Mouse (Mus musculus) heart, embryonic 13.5 days (tissue): ENCODE results near the gene Gab2. TPM values are rescaled to one million over a fixed set of nuclear protein-coding genes. Genes with fewer than 3 reads are reported as not detected.

Experiments used
- ATAC-seq: fragments of 200-750 bp; cut with Nextera tagmentation; 2 replicates; pipeline ENCODE4 v1.8.0; 2017; ENCODE audit warnings: moderate TSS enrichment; ENCODE audit not compliant: insufficient number of reproducible peaks, low FRiP score, low TSS enrichment; ENCODE audit errors: extremely low read depth
- H3K27ac ChIP-seq: fragments of 300-500 bp; sonication (generic); replicated peaks from 2 replicates; pipeline ENCODE4 v1.5.1; 2015; ENCODE audit warnings: moderate library complexity, mild to moderate bottlenecking, inconsistent platforms
- H3K27me3 ChIP-seq: fragments of 300-500 bp; sonication (generic); replicated peaks from 2 replicates; pipeline ENCODE4 v1.6.1; 2015; ENCODE audit warnings: mild to moderate bottlenecking, inconsistent platforms
- H3K36me3 ChIP-seq: fragments of 300-500 bp; sonication (generic); 2 replicates; pipeline ENCODE4 v1.6.1; 2015; ENCODE audit warnings: mild to moderate bottlenecking, inconsistent platforms
- H3K4me1 ChIP-seq: fragments of 300-500 bp; sonication (generic); 2 replicates; pipeline ENCODE4 v1.6.1; 2015; ENCODE audit warnings: inconsistent platforms
- H3K4me2 ChIP-seq: fragments of 300-500 bp; sonication (generic); 2 replicates; pipeline ENCODE4 v1.6.1; 2015; ENCODE audit warnings: inconsistent platforms, mild to moderate bottlenecking, moderate library complexity
- H3K4me3 ChIP-seq: fragments of 300-500 bp; sonication (generic); 2 replicates; pipeline ENCODE4 v1.5.1; 2015; ENCODE audit warnings: moderate library complexity, mild to moderate bottlenecking, inconsistent platforms
- H3K9ac ChIP-seq: fragments of 300-500 bp; sonication (generic); 2 replicates; pipeline ENCODE4 v1.6.1; 2015; ENCODE audit warnings: inconsistent platforms, mild to moderate bottlenecking, moderate library complexity
- H3K9me3 ChIP-seq: fragments of 300-500 bp; sonication (generic); 2 replicates; pipeline ENCODE4 v1.6.1; 2016; ENCODE audit warnings: inconsistent platforms
- WGBS: fragments of 180-500 bp; shearing (Covaris S2); methylation state at CpG from one replicate; pipeline ENCODE4 v1.1.7; 2015; ENCODE audit warnings: mixed read lengths; 5-methylcytosine and 5-hydroxymethylcytosine counted together
- polyA plus RNA-seq: library from polyadenylated mRNA; unstranded; fragments of >200 nt; fragmentation: Nextera tagmentation; extraction: Ambion mirVana; gene quantifications from 2 replicates; pipeline ENCODE4 v1.2.1, GENCODE M21; 2015

Gab2 gene
- polyA plus RNA-seq, 1 experiment from 2014 or later = 7.1 TPM

GRCm38 (mm10) chr7:97270367-97270766 lies 189.0 kb downstream of the Gab2 start:
- peaks cover 17% of the 10 kb centered on the region for H3K4me1 ChIP-seq
- peak overlapping the region; percentile 21 for H3K27ac ChIP-seq
- ATAC-seq = no peak; the same call in 1 of the 2 replicates
- H3K36me3 ChIP-seq = peaks cover 25% of the 10 kb centered on the region
- no peaks in the 10 kb centered on the region for H3K27me3 ChIP-seq
- H3K4me2 ChIP-seq = no peak overlapping the region
- no peak overlapping the region for H3K4me3 ChIP-seq
- H3K9ac ChIP-seq = no peak overlapping the region
- H3K9me3 ChIP-seq = peaks cover 3% of the 10 kb centered on the region; the same call in 1 of the 2 replicates

- no peak overlapping the region for H3K4me2 ChIP-seq
- peaks cover 25% of the 10 kb centered on the region for H3K36me3 ChIP-seq
- no peak overlapping the region for H3K9ac ChIP-seq
- WGBS = 85% methylated on average over 1 of the region's 1 CpGs
- H3K27me3 ChIP-seq = no peaks in the 10 kb centered on the region
- no peak overlapping the region for H3K4me3 ChIP-seq
- peaks cover 3% of the 10 kb centered on the region; the same call in 1 of the 2 replicates for H3K9me3 ChIP-seq
- no peak overlapping the region for H3K27ac ChIP-seq
- H3K4me1 ChIP-seq = peaks cover 17% of the 10 kb centered on the region
- no peak for ATAC-seq
Measured at GRCm38 (mm10) chr7:97271068-97271467, 189.7 kb downstream of the Gab2 start.

GRCm38 (mm10) chr7:97296986-97297385 lies 215.6 kb downstream of the Gab2 start:
- Histone ChIP-seq H3K36me3 (peaks cover 29% of the 10 kb centered on the region), H3K4me2 (no peak overlapping the region), H3K4me3 (no peak overlapping the region), H3K9me3 (no peaks in the 10 kb centered on the region), H3K9ac (no peak overlapping the region), H3K27ac (no peak overlapping the region), H3K4me1 (peaks cover 13% of the 10 kb centered on the region; the same call in 1 of the 2 replicates), H3K27me3 (no peaks in the 10 kb centered on the region)
- no peak for ATAC-seq
- 36% methylated on average over 2 of the region's 2 CpGs for WGBS

GRCm38 (mm10) chr7:97297466-97297865 lies 216.1 kb downstream of the Gab2 start:
- Histone ChIP-seq H3K4me1 (peaks cover 13% of the 10 kb centered on the region; the same call in 1 of the 2 replicates), H3K9me3 (no peaks in the 10 kb centered on the region), H3K4me3 (no peak overlapping the region), H3K36me3 (peaks cover 34% of the 10 kb centered on the region), H3K27ac (no peak overlapping the region), H3K4me2 (no peak overlapping the region), H3K9ac (no peak overlapping the region), H3K27me3 (no peaks in the 10 kb centered on the region)
- WGBS = 1% methylated on average over 2 of the region's 2 CpGs
- no peak for ATAC-seq

GRCm38 (mm10) chr7:97298279-97298678 lies 216.9 kb downstream of the Gab2 start:
- peaks cover 13% of the 10 kb centered on the region; the same call in 1 of the 2 replicates for H3K4me1 ChIP-seq
- no peak overlapping the region for H3K4me3 ChIP-seq
- no peak for ATAC-seq
- H3K4me2 ChIP-seq = no peak overlapping the region
- H3K27me3 ChIP-seq = no peaks in the 10 kb centered on the region
- no peak overlapping the region for H3K9ac ChIP-seq
- H3K9me3 ChIP-seq = no peaks in the 10 kb centered on the region
- peaks cover 42% of the 10 kb centered on the region for H3K36me3 ChIP-seq
- WGBS = 80% methylated on average over 2 of the region's 2 CpGs
- no peak overlapping the region for H3K27ac ChIP-seq

GRCm38 (mm10) chr7:97298943-97299342 lies 217.6 kb downstream of the Gab2 start:
- Histone ChIP-seq H3K4me2 (no peak overlapping the region), H3K36me3 (peaks cover 49% of the 10 kb centered on the region), H3K9ac (no peak overlapping the region), H3K4me3 (no peak overlapping the region), H3K4me1 (peaks cover 13% of the 10 kb centered on the region; the same call in 1 of the 2 replicates), H3K27ac (no peak overlapping the region), H3K9me3 (no peaks in the 10 kb centered on the region), H3K27me3 (no peaks in the 10 kb centered on the region)
- ATAC-seq = no peak
- 80% methylated on average over 6 of the region's 6 CpGs for WGBS

- Histone ChIP-seq H3K36me3 (peaks cover 68% of the 10 kb centered on the region), H3K4me2 (no peak overlapping the region), H3K9ac (no peak overlapping the region), H3K4me1 (peaks cover 13% of the 10 kb centered on the region; the same call in 1 of the 2 replicates), H3K4me3 (no peak overlapping the region), H3K9me3 (no peaks in the 10 kb centered on the region), H3K27me3 (no peaks in the 10 kb centered on the region), H3K27ac (no peak overlapping the region)
- WGBS = 73% methylated on average over 2 of the region's 2 CpGs
- ATAC-seq = no peak
Measured at GRCm38 (mm10) chr7:97300914-97301313, 219.5 kb downstream of the Gab2 start.

GRCm38 (mm10) chr7:97301321-97301720 lies 219.9 kb downstream of the Gab2 start:
- no peak for ATAC-seq
- Histone ChIP-seq H3K36me3 (peaks cover 73% of the 10 kb centered on the region), H3K9ac (no peak overlapping the region), H3K4me1 (peaks cover 13% of the 10 kb centered on the region; the same call in 1 of the 2 replicates), H3K4me3 (no peak overlapping the region), H3K4me2 (no peak overlapping the region), H3K27me3 (no peaks in the 10 kb centered on the region), H3K9me3 (no peaks in the 10 kb centered on the region), H3K27ac (no peak overlapping the region)
- WGBS = 82% methylated on average over 8 of the region's 8 CpGs

- peaks cover 13% of the 10 kb centered on the region; the same call in 1 of the 2 replicates for H3K4me1 ChIP-seq
- H3K27me3 ChIP-seq = no peaks in the 10 kb centered on the region
- 70% methylated on average over 4 of the region's 4 CpGs for WGBS
- ATAC-seq = no peak
- no peak overlapping the region for H3K9ac ChIP-seq
- H3K9me3 ChIP-seq = no peaks in the 10 kb centered on the region
- no peak overlapping the region for H3K4me3 ChIP-seq
- no peak overlapping the region for H3K4me2 ChIP-seq
- H3K36me3 ChIP-seq = peaks cover 82% of the 10 kb centered on the region
- H3K27ac ChIP-seq = no peak overlapping the region
Measured at GRCm38 (mm10) chr7:97302261-97302660, 220.9 kb downstream of the Gab2 start.

GRCm38 (mm10) chr7:97302876-97303275 lies 221.5 kb downstream of the Gab2 start:
- Histone ChIP-seq H3K4me1 (peaks cover 13% of the 10 kb centered on the region; the same call in 1 of the 2 replicates), H3K4me3 (no peak overlapping the region), H3K36me3 (peaks cover 88% of the 10 kb centered on the region), H3K9me3 (no peaks in the 10 kb centered on the region), H3K4me2 (no peak overlapping the region), H3K27ac (no peak overlapping the region), H3K9ac (no peak overlapping the region), H3K27me3 (no peaks in the 10 kb centered on the region)
- 66% methylated on average over 4 of the region's 4 CpGs for WGBS
- no peak for ATAC-seq

- Histone ChIP-seq H3K36me3 (peaks cover 95% of the 10 kb centered on the region), H3K9ac (no peak overlapping the region), H3K4me3 (no peak overlapping the region), H3K4me1 (peaks cover 13% of the 10 kb centered on the region; the same call in 1 of the 2 replicates), H3K9me3 (peaks cover 2% of the 10 kb centered on the region; the same call in 1 of the 2 replicates), H3K4me2 (no peak overlapping the region), H3K27ac (no peak overlapping the region), H3K27me3 (no peaks in the 10 kb centered on the region)
- ATAC-seq = no peak
- WGBS = 69% methylated on average over 2 of the region's 2 CpGs
Measured at GRCm38 (mm10) chr7:97303614-97304013, 222.2 kb downstream of the Gab2 start.

GRCm38 (mm10) chr7:97304471-97304870 lies 223.1 kb downstream of the Gab2 start:
- H3K36me3 ChIP-seq = peaks cover 97% of the 10 kb centered on the region
- peaks cover 4% of the 10 kb centered on the region; the same call in 1 of the 2 replicates for H3K9me3 ChIP-seq
- no peak for ATAC-seq
- H3K4me3 ChIP-seq = no peak overlapping the region
- peaks cover 13% of the 10 kb centered on the region; the same call in 1 of the 2 replicates for H3K4me1 ChIP-seq
- H3K4me2 ChIP-seq = no peak overlapping the region
- no peak overlapping the region for H3K27ac ChIP-seq
- no peak overlapping the region for H3K9ac ChIP-seq
- no peaks in the 10 kb centered on the region for H3K27me3 ChIP-seq
